Mouse (Mus musculus): Measurements from ENCODE around the gene Edil3. TPM values are rescaled to one million over a fixed set of nuclear protein-coding genes. Genes with fewer than 3 reads are reported as not detected.

Gene Edil3
- total and polyA plus RNA-seq, 3 experiments: 0.10 to 0.30 (median 0.16) TPM

- Histone ChIP-seq H3K79me2 (replicated peaks; ENCODE audit: control insufficient read depth, insufficient read depth, low read length) (no peaks in the 10 kb centered on the region), H3K27ac (no peak overlapping the region), H3K9ac (ENCODE audit: low read depth, low read length) (no peak overlapping the region), H3K36me3 (ENCODE audit: control insufficient read depth, insufficient read depth, low read length) (no peaks in the 10 kb centered on the region), H3K4me3 (no peak overlapping the region), H3K27me3 (ENCODE audit: control insufficient read depth, insufficient read depth, low read length) (no peaks in the 10 kb centered on the region), H3K4me1 (ENCODE audit: control insufficient read depth, insufficient read depth, low read length) (no peaks in the 10 kb centered on the region)
- 30% methylated on average over 4 of the region's 4 CpGs for WGBS
- intact Hi-C loops (cut with DNase I): no loop called here
- TF ChIP-seq CTCF (IDR thresholded peaks at IDR 0.05) (no peak), POLR2A (IDR thresholded peaks at IDR 0.05; ENCODE audit: insufficient read depth, low read depth, low read length) (no peak), EP300 (IDR thresholded peaks at IDR 0.05; ENCODE audit: insufficient read depth, low read depth, low read length) (no peak)
- no peak for DNase-seq
Measured at GRCm38 (mm10) chr13:89288201-89288600, 466.9 kb downstream of the Edil3 start.

GRCm38 (mm10) chr13:89321155-89321554 is 499.9 kb downstream of the Edil3 start:
- no peaks in the 10 kb centered on the region for H3K36me3 ChIP-seq (ENCODE audit: control insufficient read depth, insufficient read depth, low read length)
- H3K27me3 ChIP-seq (ENCODE audit: control insufficient read depth, insufficient read depth, low read length): no peaks in the 10 kb centered on the region
- no peak overlapping the region for H3K27ac ChIP-seq
- H3K79me2 ChIP-seq (replicated peaks; ENCODE audit: control insufficient read depth, insufficient read depth, low read length): no peaks in the 10 kb centered on the region
- H3K4me1 ChIP-seq (ENCODE audit: control insufficient read depth, insufficient read depth, low read length): no peaks in the 10 kb centered on the region
- 62% methylated on average over 1 of the region's 1 CpGs for whole genome bisulfite sequencing
- TF ChIP-seq POLR2A (IDR thresholded peaks at IDR 0.05; ENCODE audit: insufficient read depth, low read depth, low read length): no peak
- TF ChIP-seq EP300 (IDR thresholded peaks at IDR 0.05; ENCODE audit: insufficient read depth, low read depth, low read length): no peak
- no peak for TF ChIP-seq CTCF (IDR thresholded peaks at IDR 0.05)
- no peak for DNase-seq
- no peak overlapping the region for H3K4me3 ChIP-seq
- H3K9ac ChIP-seq (ENCODE audit: low read depth, low read length): no peak overlapping the region
- intact Hi-C loops (cut with DNase I): no loop called here

GRCm38 (mm10) chr13:89324282-89324681 is 503.0 kb downstream of the Edil3 start:
- H3K36me3 ChIP-seq (ENCODE audit: control insufficient read depth, insufficient read depth, low read length): no peaks in the 10 kb centered on the region
- no peak overlapping the region for H3K27ac ChIP-seq
- WGBS: 57% methylated on average over 2 of the region's 2 CpGs
- no peaks in the 10 kb centered on the region for H3K4me1 ChIP-seq (ENCODE audit: control insufficient read depth, insufficient read depth, low read length)
- no peak overlapping the region for H3K4me3 ChIP-seq
- intact Hi-C loops (cut with DNase I): no loop called here
- no peaks in the 10 kb centered on the region for H3K79me2 ChIP-seq (replicated peaks; ENCODE audit: control insufficient read depth, insufficient read depth, low read length)
- TF ChIP-seq CTCF (IDR thresholded peaks at IDR 0.05): no peak
- no peak for TF ChIP-seq POLR2A (IDR thresholded peaks at IDR 0.05; ENCODE audit: insufficient read depth, low read depth, low read length)
- no peak for TF ChIP-seq EP300 (IDR thresholded peaks at IDR 0.05; ENCODE audit: insufficient read depth, low read depth, low read length)
- H3K9ac ChIP-seq (ENCODE audit: low read depth, low read length): no peak overlapping the region
- DNase-seq: no peak
- H3K27me3 ChIP-seq (ENCODE audit: control insufficient read depth, insufficient read depth, low read length): no peaks in the 10 kb centered on the region

- Histone ChIP-seq H3K79me2 (replicated peaks; ENCODE audit: control insufficient read depth, insufficient read depth, low read length) (no peaks in the 10 kb centered on the region), H3K36me3 (ENCODE audit: control insufficient read depth, insufficient read depth, low read length) (no peaks in the 10 kb centered on the region), H3K9ac (ENCODE audit: low read depth, low read length) (no peak overlapping the region), H3K27me3 (ENCODE audit: control insufficient read depth, insufficient read depth, low read length) (no peaks in the 10 kb centered on the region), H3K27ac (no peak overlapping the region), H3K4me3 (no peak overlapping the region), H3K4me1 (ENCODE audit: control insufficient read depth, insufficient read depth, low read length) (no peaks in the 10 kb centered on the region)
- 64% methylated on average over 1 of the region's 1 CpGs for WGBS
- intact Hi-C loops (cut with DNase I): no loop called here
- DNase-seq: no peak
- TF ChIP-seq CTCF (IDR thresholded peaks at IDR 0.05) (peak; percentile 29), POLR2A (IDR thresholded peaks at IDR 0.05; ENCODE audit: insufficient read depth, low read depth, low read length) (no peak), EP300 (IDR thresholded peaks at IDR 0.05; ENCODE audit: insufficient read depth, low read depth, low read length) (no peak)
Measured at GRCm38 (mm10) chr13:89334494-89334893, 513.2 kb downstream of the Edil3 start.

DNA sequence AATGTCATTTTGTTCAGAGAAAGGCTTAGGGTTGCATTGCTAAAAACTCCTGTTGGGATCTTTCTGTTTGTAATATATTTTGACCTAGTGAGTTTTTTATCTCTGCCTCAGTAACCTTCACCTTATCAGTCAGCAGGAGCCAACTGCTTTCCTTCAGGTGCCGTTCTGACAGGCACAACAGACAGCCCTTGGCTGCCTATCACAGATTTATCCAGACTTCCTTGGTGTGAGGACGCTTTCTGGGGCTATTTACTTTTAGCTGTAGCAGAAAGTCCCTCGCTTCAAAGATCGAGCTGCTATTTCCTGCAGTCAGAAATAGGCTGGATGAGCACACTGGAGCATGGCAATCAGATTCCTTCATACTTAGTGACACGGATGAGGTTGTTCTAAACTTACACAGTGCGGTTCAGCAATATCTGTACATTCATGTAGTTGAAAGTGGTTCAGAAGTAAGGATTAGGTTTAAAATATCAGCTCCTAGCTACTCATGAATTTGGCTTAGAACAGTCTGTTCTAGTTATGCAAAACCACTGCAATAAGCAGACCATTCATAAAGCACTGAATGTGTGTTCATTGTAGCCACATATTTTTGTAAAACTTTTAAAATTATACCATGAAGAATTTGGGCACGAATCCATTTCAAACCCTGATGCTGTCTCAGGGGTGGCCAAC is 514.8 kb downstream of the Edil3 start:
- Histone ChIP-seq H3K9ac (ENCODE audit: low read depth, low read length) (no peak overlapping the region), H3K36me3 (ENCODE audit: control insufficient read depth, insufficient read depth, low read length) (no peaks in the 10 kb centered on the region), H3K27ac (no peak overlapping the region), H3K79me2 (replicated peaks; ENCODE audit: control insufficient read depth, insufficient read depth, low read length) (no peaks in the 10 kb centered on the region), H3K4me1 (ENCODE audit: control insufficient read depth, insufficient read depth, low read length) (no peaks in the 10 kb centered on the region), H3K4me3 (no peak overlapping the region), H3K27me3 (ENCODE audit: control insufficient read depth, insufficient read depth, low read length) (no peaks in the 10 kb centered on the region)
- intact Hi-C loops (cut with DNase I): no loop called here
- no peak for DNase-seq
- no peak for TF ChIP-seq CTCF (IDR thresholded peaks at IDR 0.05)
- TF ChIP-seq EP300 (IDR thresholded peaks at IDR 0.05; ENCODE audit: insufficient read depth, low read depth, low read length): no peak
- 17% methylated on average over 7 of the region's 7 CpGs for WGBS

- H3K27ac ChIP-seq: no peak overlapping the region
- intact Hi-C loops (cut with DNase I): no loop called here
- no peak overlapping the region for H3K4me3 ChIP-seq
- no peaks in the 10 kb centered on the region for H3K36me3 ChIP-seq (ENCODE audit: control insufficient read depth, insufficient read depth, low read length)
- no peaks in the 10 kb centered on the region for H3K79me2 ChIP-seq (replicated peaks; ENCODE audit: control insufficient read depth, insufficient read depth, low read length)
- no peaks in the 10 kb centered on the region for H3K27me3 ChIP-seq (ENCODE audit: control insufficient read depth, insufficient read depth, low read length)
- no peak for DNase-seq
- no peak for TF ChIP-seq CTCF (IDR thresholded peaks at IDR 0.05)
- TF ChIP-seq EP300 (IDR thresholded peaks at IDR 0.05; ENCODE audit: insufficient read depth, low read depth, low read length): no peak
- TF ChIP-seq POLR2A (IDR thresholded peaks at IDR 0.05; ENCODE audit: insufficient read depth, low read depth, low read length): no peak
- H3K4me1 ChIP-seq (ENCODE audit: control insufficient read depth, insufficient read depth, low read length): no peaks in the 10 kb centered on the region
- WGBS: 81% methylated on average over 4 of the region's 4 CpGs
- no peak overlapping the region for H3K9ac ChIP-seq (ENCODE audit: low read depth, low read length)
Measured at GRCm38 (mm10) chr13:89339055-89339454, 517.8 kb downstream of the Edil3 start.

All from heart, adult 2 months (tissue).